Mouse (Mus musculus) megakaryocyte, adult 5-6 weeks (primary cell): ENCODE data around the gene Sugt1. TPM values are rescaled to one million over a fixed set of nuclear protein-coding genes. Genes with fewer than 3 reads are reported as not detected.

Source experiments
- ATAC-seq: 2 replicates; pipeline ENCODE4 v1.8.0; 2016; ENCODE audit warnings: mild to moderate bottlenecking, inconsistent platforms; ENCODE audit not compliant: poor library complexity, severe bottlenecking
- total RNA-seq, 2 experiments: library from RNA; stranded (forward) in 1 of 2; stranded (reverse) in 1 of 2; fragments of 153-499, 151-499 nt in 1 of 2; fragments of 221-1000, 200-1000 nt in 1 of 2; gene quantifications; 2 replicates each; pipeline versions ENCODE4 v1.2.3 to v1.2.4; 2015 to 2017

Gene Sugt1
- 99.6 and 121 TPM in 2 replicates for total RNA-seq (2015)
- 145 and 165 TPM in 2 replicates for total RNA-seq (2017)

GRCm38 (mm10) chr14:79587139-79587851 lies at the start of gene Sugt1:
TSS of gene Sugt1 (plus strand) at chr14:79587691.
- peak; percentile 96 for ATAC-seq

- no peak for ATAC-seq
These were observed 49.6 kb upstream of the Sugt1 start for GRCm38 (mm10) chr14:79537921-79538320.

GRCm38 (mm10) chr14:79541606-79542005 lies 45.9 kb upstream of the Sugt1 start:
- peak; percentile 59 for ATAC-seq

GRCm38 (mm10) chr14:79549343-79549742 lies 38.1 kb upstream of the Sugt1 start:
- peak; percentile 98 for ATAC-seq

GRCm38 (mm10) chr14:79551929-79552328 lies 35.6 kb upstream of the Sugt1 start:
- ATAC-seq, result no peak

- ATAC-seq, result no peak
These were observed 34.6 kb upstream of the Sugt1 start for GRCm38 (mm10) chr14:79552854-79553253.

GRCm38 (mm10) chr14:79557796-79558195 lies 29.7 kb upstream of the Sugt1 start:
- ATAC-seq, result peak; percentile 38

- ATAC-seq, result peak; percentile 77
These were observed 24.7 kb upstream of the Sugt1 start for GRCm38 (mm10) chr14:79562745-79563144.

- ATAC-seq, result peak; percentile 41; the same call in 1 of the 2 replicates
These were observed 22.7 kb upstream of the Sugt1 start for GRCm38 (mm10) chr14:79564784-79565183.

- ATAC-seq, result no peak
These were observed 13.9 kb upstream of the Sugt1 start for GRCm38 (mm10) chr14:79573482-79574191.

GRCm38 (mm10) chr14:79574361-79574760 lies 13.1 kb upstream of the Sugt1 start:
- no peak for ATAC-seq

- ATAC-seq, result no peak
These were observed 3.8 kb upstream of the Sugt1 start for GRCm38 (mm10) chr14:79583526-79584245.

- no peak for ATAC-seq
These were observed 872 bp upstream of the Sugt1 start for GRCm38 (mm10) chr14:79586499-79587138.

GRCm38 (mm10) chr14:79587852-79588229 lies 350 bp downstream of the Sugt1 start:
- no peak; the same call in 1 of the 2 replicates for ATAC-seq

GRCm38 (mm10) chr14:79588534-79588951 lies 1.1 kb downstream of the Sugt1 start:
- no peak for ATAC-seq

GRCm38 (mm10) chr14:79589401-79589800 lies 1.9 kb downstream of the Sugt1 start:
- no peak for ATAC-seq

- no peak for ATAC-seq
These were observed 3.4 kb downstream of the Sugt1 start for GRCm38 (mm10) chr14:79590916-79591315.

- no peak for ATAC-seq
These were observed 4.1 kb downstream of the Sugt1 start for GRCm38 (mm10) chr14:79591611-79592010.

GRCm38 (mm10) chr14:79594069-79594468 lies 6.6 kb downstream of the Sugt1 start:
- ATAC-seq, result no peak

- ATAC-seq, result no peak
These were observed 9.1 kb downstream of the Sugt1 start for GRCm38 (mm10) chr14:79596602-79597001.

- ATAC-seq, result no peak
These were observed 18.4 kb downstream of the Sugt1 start for GRCm38 (mm10) chr14:79605881-79606280.
